Mouse (Mus musculus) embryonic facial prominence, embryonic 15.5 days (tissue): ENCODE measurements around the gene Rpl36a. TPM values are rescaled to one million over a fixed set of nuclear protein-coding genes. Genes with fewer than 3 reads are reported as not detected.
"Not testable (repeated sequence)": the region's sequence is repeated elsewhere in the genome, so short reads cannot be mapped to it uniquely, and the experiment has no call there.

Experiments used
- ATAC-seq: fragments of 200-750 bp; cut with Nextera tagmentation; 2 replicates; pipeline ENCODE4 v1.8.0; 2017; ENCODE audit warnings: low read depth, moderate TSS enrichment; ENCODE audit not compliant: insufficient number of reproducible peaks, low FRiP score, low TSS enrichment
- H3K27ac ChIP-seq: fragments of 300-500 bp; sonication (generic); replicated peaks from 2 replicates; pipeline ENCODE4 v1.5.1; 2015; ENCODE audit warnings: mild to moderate bottlenecking, inconsistent platforms
- H3K27me3 ChIP-seq: fragments of 300-500 bp; sonication (generic); 2 replicates; pipeline ENCODE4 v1.6.1; 2015; ENCODE audit warnings: inconsistent platforms
- H3K36me3 ChIP-seq: fragments of 300-500 bp; sonication (generic); 2 replicates; pipeline ENCODE4 v1.6.1; 2015; ENCODE audit warnings: mild to moderate bottlenecking, inconsistent platforms
- H3K4me1 ChIP-seq: fragments of 300-500 bp; sonication (generic); 2 replicates; pipeline ENCODE4 v1.6.1; 2015; ENCODE audit warnings: inconsistent platforms
- H3K4me2 ChIP-seq: fragments of 300-500 bp; sonication (generic); replicated peaks from 2 replicates; pipeline ENCODE4 v1.6.1; 2015; ENCODE audit warnings: mild to moderate bottlenecking, inconsistent platforms
- H3K4me3 ChIP-seq: fragments of 300-500 bp; sonication (generic); replicated peaks from 2 replicates; pipeline ENCODE4 v1.5.1; 2015; ENCODE audit warnings: mild to moderate bottlenecking, inconsistent platforms
- H3K9ac ChIP-seq: fragments of 300-500 bp; sonication (generic); 2 replicates; pipeline ENCODE4 v1.6.1; 2015; ENCODE audit warnings: inconsistent platforms
- H3K9me3 ChIP-seq: fragments of 300-500 bp; sonication (generic); replicated peaks from 2 replicates; pipeline ENCODE4 v1.6.1; 2016; ENCODE audit warnings: inconsistent platforms
- WGBS: fragments of 180-500 bp; shearing (Covaris S2); methylation state at CpG from one replicate; pipeline ENCODE4 v1.1.7; 2015; 5-methylcytosine and 5-hydroxymethylcytosine counted together
- polyA plus RNA-seq: library from polyadenylated mRNA; unstranded; fragments of >200 nt; fragmentation: Nextera tagmentation; extraction: Ambion mirVana; gene quantifications from 2 replicates; pipeline ENCODE4 v1.2.1, GENCODE M21; 2015

The Rpl36a gene
- 400 and 403 TPM in 2 replicates for polyA plus RNA-seq

DNA sequence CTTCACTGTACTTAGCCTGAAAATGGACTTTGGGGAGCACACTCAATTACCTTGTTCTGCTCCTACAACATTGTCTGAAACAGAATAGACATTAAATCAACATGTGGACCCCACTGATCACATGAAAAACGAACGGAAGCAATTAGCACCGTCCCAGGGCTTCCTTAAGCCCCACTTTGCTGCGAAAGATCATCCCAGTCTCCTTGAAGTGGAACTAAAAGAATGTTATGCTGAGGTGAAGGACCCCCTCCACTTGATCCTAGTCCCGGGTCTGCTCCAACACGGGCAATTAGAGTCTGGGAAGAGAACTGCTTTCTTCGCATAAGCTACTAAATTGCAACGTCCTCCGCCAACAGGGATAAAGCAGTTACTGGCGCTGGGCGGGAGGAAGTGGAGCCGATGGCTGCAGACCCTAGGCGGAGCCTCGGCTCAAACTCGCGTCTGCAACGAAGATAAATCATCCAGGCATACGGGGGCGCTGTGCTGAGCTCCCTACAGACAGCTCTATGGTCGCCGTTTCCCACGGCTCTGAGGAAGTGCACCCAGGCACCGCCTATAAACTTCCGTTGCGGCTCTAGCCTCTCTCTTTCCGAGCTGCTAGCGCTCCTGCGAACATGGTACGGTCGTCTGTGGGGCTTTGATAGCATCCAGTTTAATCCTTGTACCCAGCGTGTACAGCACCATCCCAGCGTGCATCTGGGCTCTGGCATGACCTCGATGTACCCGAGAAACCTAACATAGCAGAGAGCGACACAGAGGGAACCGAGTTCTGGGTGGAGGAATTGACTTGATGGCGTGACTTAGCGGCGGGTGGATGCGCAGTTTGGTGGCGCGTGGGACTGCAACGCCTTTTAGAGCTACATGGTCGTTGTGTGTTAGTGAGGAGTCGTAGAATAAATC, at the start of gene Rpl36a:
TSS of gene Rpl36a (plus strand) at position 552 of the 900 bp plus-strand sequence.
- Histone ChIP-seq H3K4me2 (peak within 1 kb of the TSS; percentile 48), H3K27me3 (no peaks in the 10 kb centered on the region), H3K9me3 (no peaks in the 10 kb centered on the region), H3K27ac (peak within 1 kb of the TSS; percentile 90), H3K4me1 (peaks cover 3% of the 10 kb centered on the region; the same call in 1 of the 2 replicates), H3K4me3 (peak within 1 kb of the TSS; percentile 51), H3K9ac (peak within 1 kb of the TSS; percentile 39), H3K36me3 (peaks cover 5% of the 10 kb centered on the region; the same call in 1 of the 2 replicates)
- ATAC-seq, result peak; percentile 96
- WGBS, result 18% methylated on average over 45 of the region's 45 CpGs

DNA sequence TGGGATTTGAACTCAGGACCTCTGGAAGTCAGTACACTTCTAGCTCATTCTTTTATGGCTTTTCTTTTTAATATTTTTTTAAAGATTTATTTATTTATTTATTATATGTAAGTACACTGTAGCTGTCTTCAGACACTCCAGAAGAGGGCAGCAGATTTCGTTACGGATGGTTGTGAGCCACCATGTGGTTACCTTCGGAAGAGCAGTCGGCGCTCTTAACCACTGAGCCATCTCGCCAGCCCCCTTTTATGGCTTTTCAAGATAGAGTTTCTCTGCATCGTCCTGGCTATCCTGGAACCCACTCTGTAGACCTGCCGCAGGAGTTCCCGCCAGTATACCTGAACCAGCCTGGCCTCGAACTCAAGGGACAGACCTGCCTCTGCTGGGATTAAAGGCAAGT, 45.7 kb upstream of the Rpl36a start:
- not testable (repeated sequence) for H3K9me3 ChIP-seq, H3K27me3 ChIP-seq, H3K4me3 ChIP-seq, H3K4me1 ChIP-seq, H3K9ac ChIP-seq, H3K27ac ChIP-seq, ATAC-seq, H3K4me2 ChIP-seq, H3K36me3 ChIP-seq
- 82% methylated on average over 10 of the region's 10 CpGs for WGBS

DNA sequence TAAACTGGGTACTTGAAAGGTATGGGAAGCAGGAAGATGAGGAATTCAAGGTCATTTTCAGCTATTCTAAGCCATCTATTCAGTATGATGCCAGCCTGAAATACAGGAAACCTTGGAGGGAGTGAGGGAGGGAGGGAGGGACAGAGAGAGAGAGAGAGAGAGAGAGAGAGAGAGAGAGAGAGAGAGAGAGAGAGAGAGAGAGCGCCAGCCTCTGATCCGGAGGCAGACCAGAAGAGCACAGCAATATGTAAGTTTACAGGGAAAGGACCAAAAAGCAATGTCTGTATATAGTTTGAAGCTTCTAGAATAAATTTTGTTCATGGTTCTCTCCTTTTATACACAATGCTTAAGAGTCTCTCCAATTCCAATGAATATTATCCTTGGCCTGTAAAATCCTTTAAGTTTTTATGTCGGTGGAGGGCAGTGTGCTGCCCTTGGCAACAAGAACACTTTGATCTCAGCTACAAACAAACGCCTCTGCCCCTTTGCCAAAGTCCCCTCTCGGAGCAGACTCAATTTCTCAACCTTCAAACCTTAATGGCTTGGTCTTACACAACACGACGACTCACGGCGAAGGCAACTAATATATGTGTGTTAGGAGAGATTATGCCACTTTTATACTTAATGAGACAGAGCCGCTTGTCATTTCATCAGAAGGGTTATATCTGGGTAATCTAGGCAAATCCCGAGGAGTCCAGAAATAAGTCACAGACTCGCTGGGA, 44.9 kb upstream of the Rpl36a start:
- peak overlapping the region; percentile 46 for H3K4me2 ChIP-seq
- no peaks in the 10 kb centered on the region for H3K36me3 ChIP-seq
- no peaks in the 10 kb centered on the region for H3K27me3 ChIP-seq
- WGBS, result 28% methylated on average over 12 of the region's 12 CpGs
- H3K4me3 ChIP-seq, result peak overlapping the region; percentile 54
- 0 out of 2 replicates have a peak overlapping the region, but pooled peaks have one; percentile 51 for H3K27ac ChIP-seq
- no peak for ATAC-seq
- H3K4me1 ChIP-seq, result no peaks in the 10 kb centered on the region
- H3K9me3 ChIP-seq, result no peaks in the 10 kb centered on the region
- H3K9ac ChIP-seq, result 0 out of 2 replicates have a peak overlapping the region, but pooled peaks have one; percentile 44

DNA sequence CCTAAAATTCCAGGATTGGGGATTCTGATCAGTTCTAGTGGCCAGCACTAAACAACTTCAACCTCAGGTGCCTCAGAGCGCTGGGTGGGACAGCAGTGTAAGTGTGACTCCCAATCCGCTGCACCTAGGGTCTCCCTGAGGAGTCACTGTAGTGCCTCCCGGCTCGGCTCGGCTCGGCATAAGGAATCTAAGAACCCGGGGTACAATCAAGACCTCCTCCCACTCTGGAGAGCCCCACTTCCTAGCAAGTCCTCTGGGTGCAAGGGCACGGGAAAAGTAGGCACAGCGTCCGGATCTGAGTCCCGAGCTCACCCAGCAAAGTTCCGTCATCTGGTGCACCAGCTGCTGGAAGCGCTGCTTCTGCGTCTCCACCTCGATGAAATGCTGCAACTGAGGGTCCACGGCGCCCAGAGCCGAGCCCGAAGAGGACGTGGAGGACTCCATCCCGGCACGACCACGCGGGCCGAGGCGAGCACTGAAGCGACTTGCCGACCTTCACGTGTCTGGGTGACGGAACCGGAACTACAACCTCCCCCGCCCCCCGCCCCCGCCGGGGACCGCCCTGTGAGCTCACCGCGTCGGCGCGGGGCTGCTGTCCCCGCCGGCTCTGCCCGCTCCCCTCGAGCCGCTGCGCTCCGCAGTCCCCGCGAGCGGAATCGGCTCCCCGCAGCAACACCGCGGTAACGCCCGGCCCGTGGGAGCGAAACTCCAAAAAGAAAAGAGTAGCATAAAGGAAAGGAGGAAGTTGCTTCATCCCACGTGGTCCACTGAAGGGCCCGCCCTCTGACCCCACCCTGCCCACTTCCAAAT, 44.1 kb upstream of the Rpl36a start, which contains the start of gene Timm8a1:
TSS of gene Timm8a1 (minus strand) at position 721 of the 810 bp plus-strand sequence.
- no peaks in the 10 kb centered on the region for H3K4me1 ChIP-seq
- WGBS, result 14% methylated on average over 50 of the region's 61 CpGs

DNA sequence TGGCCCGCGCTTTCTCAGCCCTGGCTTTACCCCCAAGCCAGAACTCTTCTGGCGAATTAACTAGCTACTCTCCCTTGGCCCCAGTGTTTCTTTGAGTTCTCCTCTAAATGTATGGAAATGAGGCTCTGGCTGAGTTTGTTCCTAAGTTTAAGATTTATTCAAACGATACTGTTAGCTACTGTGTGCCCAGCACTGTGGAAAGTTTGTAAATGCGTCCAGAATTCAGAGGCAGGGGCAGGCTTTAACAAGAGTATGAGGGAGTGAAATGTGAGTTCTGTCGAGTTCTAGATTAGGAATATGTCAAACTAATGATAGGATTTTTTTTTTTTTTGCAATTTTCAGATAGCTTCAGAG, 43.5 kb upstream of the Rpl36a start:
- Histone ChIP-seq H3K4me2 (peak overlapping the region; percentile 41), H3K9ac (0 out of 2 replicates have a peak overlapping the region, but pooled peaks have one; percentile 18), H3K9me3 (no peaks in the 10 kb centered on the region), H3K4me1 (no peaks in the 10 kb centered on the region), H3K27ac (peak overlapping the region; percentile 90), H3K4me3 (peak overlapping the region; percentile 54), H3K36me3 (no peaks in the 10 kb centered on the region), H3K27me3 (no peaks in the 10 kb centered on the region)
- no peak; the same call in 1 of the 2 replicates for ATAC-seq
- WGBS, result 18% methylated on average over 6 of the region's 6 CpGs

More for the DNA sequence above, 44.1 kb upstream of the Rpl36a start, which contains the start of gene Timm8a1:
- H3K27ac ChIP-seq, result peak within 1 kb of the TSS; percentile 90
- peak within 1 kb of the TSS; percentile 54 for H3K4me3 ChIP-seq
- peak within 1 kb of the TSS; percentile 44; the same call in 1 of the 2 replicates for H3K9ac ChIP-seq
- no peaks in the 10 kb centered on the region for H3K9me3 ChIP-seq
- ATAC-seq, result peak; percentile 92
- no peaks in the 10 kb centered on the region for H3K36me3 ChIP-seq
- H3K4me2 ChIP-seq, result peak within 1 kb of the TSS; percentile 46
- no peaks in the 10 kb centered on the region for H3K27me3 ChIP-seq

DNA sequence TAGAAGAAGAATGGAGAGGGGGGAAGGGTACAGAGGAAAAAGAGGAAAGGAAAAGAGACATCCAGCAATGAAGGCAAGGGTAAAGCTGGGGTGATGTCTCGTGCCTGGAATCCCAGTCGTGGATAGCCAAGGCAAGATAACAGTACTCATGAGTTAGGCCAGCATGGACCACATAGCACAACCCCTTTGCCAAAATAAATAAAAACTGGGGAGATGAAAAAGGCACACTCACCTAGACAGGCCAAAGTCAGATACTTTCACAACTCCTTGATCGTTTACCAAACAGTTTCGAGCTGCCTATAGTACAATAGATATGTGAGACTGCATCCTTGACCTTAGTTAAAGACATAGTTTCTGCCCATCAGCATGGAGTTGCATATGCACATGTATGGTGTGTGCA, 38.1 kb upstream of the Rpl36a start:
- Histone ChIP-seq H3K4me1 (no peaks in the 10 kb centered on the region), H3K4me2 (no peak overlapping the region), H3K27ac (no peak overlapping the region), H3K36me3 (no peaks in the 10 kb centered on the region), H3K4me3 (no peak overlapping the region), H3K27me3 (no peaks in the 10 kb centered on the region), H3K9ac (no peak overlapping the region), H3K9me3 (no peaks in the 10 kb centered on the region)
- 89% methylated on average over 4 of the region's 4 CpGs for WGBS
- no peak for ATAC-seq

DNA sequence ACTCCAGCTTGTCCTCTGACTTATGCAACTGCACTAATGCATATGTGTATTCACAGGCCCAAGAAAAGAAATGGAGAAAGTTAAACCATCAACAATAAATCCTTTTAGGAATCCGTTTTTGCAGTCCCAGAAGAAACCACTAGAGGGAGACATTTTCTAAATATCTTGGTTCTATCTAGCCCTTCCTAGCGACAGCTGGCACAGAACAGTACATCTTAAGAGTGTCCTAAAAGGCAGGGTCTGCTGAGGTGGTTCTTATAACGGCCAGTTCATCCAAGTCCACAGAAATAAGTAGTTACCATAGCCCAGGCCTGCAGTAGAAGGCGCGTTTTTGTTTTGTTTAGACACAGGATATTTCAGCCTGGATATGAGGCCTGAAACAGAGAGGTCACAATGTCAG, 34.6 kb upstream of the Rpl36a start:
- ATAC-seq, result no peak
- no peaks in the 10 kb centered on the region for H3K4me1 ChIP-seq
- no peaks in the 10 kb centered on the region for H3K36me3 ChIP-seq
- no peaks in the 10 kb centered on the region for H3K27me3 ChIP-seq
- no peak overlapping the region for H3K4me2 ChIP-seq
- H3K4me3 ChIP-seq, result no peak overlapping the region
- H3K27ac ChIP-seq, result no peak overlapping the region
- no peaks in the 10 kb centered on the region for H3K9me3 ChIP-seq
- 13% methylated on average over 5 of the region's 5 CpGs for WGBS
- H3K9ac ChIP-seq, result no peak overlapping the region

DNA sequence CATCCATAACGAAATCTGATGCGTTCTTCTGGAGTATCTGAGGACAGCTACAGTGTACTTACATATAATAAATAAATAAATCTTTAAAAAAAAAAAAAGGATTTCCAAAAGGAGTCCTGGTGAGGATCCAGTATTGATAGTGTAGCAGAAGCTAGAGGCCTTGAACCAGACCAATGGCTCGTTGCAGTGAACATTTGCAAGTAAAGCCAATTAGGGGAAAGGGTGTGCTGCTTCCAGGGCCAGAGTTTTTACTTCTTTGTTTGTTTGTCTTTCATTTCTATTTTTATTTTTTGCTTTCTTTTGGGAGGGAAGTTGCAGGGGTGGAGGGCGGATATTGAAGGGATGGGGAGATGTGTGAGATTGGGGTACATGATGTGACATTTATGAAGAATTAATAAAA, 32.1 kb upstream of the Rpl36a start:
- H3K4me2 ChIP-seq, result no peak overlapping the region
- H3K4me3 ChIP-seq, result no peak overlapping the region
- H3K27ac ChIP-seq, result no peak overlapping the region
- no peaks in the 10 kb centered on the region for H3K9me3 ChIP-seq
- no peaks in the 10 kb centered on the region for H3K36me3 ChIP-seq
- no peaks in the 10 kb centered on the region for H3K4me1 ChIP-seq
- H3K9ac ChIP-seq, result no peak overlapping the region
- 92% methylated on average over 4 of the region's 4 CpGs for WGBS
- H3K27me3 ChIP-seq, result no peaks in the 10 kb centered on the region
- ATAC-seq, result no peak

DNA sequence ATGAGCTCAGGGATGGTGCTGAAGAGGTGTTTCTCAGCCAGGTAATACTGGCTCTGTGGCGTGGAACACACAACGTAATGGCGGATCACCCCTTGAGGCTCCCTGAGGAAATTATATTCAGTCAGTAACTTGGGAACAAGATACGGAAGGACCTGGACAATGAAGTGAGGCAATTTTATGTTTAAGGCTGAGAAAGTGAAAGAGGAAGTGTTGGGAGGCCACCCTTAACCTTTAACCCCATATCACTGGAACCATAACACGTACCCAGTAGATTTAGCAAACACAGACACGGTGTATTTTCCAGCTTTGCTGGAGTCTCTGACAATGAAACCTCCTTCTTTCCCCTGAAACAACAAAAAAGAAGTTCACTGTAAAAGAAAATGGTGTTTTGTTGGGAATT, 31.0 kb upstream of the Rpl36a start:
- Histone ChIP-seq H3K27me3 (no peaks in the 10 kb centered on the region), H3K27ac (no peak overlapping the region), H3K9ac (no peak overlapping the region), H3K4me2 (no peak overlapping the region), H3K36me3 (no peaks in the 10 kb centered on the region), H3K9me3 (no peaks in the 10 kb centered on the region), H3K4me1 (no peaks in the 10 kb centered on the region), H3K4me3 (no peak overlapping the region)
- WGBS, result 52% methylated on average over 6 of the region's 6 CpGs
- ATAC-seq, result no peak

DNA sequence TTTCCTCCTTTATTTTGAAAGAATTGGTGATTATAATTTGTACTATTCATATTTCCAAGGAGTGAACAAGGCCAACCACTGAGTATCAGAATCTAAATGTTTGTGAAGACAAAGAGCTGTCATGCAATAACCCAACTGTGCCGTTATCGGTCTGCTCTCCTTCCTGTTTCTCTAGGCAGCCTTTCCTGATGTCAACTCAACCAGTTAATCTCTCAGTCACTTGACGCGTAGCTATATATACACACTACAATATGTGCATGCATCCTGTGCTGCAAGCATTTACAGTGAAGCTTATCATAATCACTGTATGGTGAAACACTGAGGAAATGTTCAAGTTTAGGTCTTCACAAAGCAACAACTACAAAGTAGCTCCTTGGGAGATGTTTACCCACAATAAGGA, 21.1 kb upstream of the Rpl36a start:
- H3K4me2 ChIP-seq, result no peak overlapping the region
- no peak overlapping the region for H3K9ac ChIP-seq
- 87% methylated on average over 4 of the region's 4 CpGs for WGBS
- H3K36me3 ChIP-seq, result no peaks in the 10 kb centered on the region
- no peaks in the 10 kb centered on the region for H3K27me3 ChIP-seq
- H3K27ac ChIP-seq, result no peak overlapping the region
- no peak overlapping the region for H3K4me3 ChIP-seq
- no peaks in the 10 kb centered on the region for H3K4me1 ChIP-seq
- no peaks in the 10 kb centered on the region for H3K9me3 ChIP-seq
- ATAC-seq, result no peak
